Mouse (Mus musculus): Measurements from ENCODE around the gene Fam168a. TPM values are rescaled to one million over a fixed set of nuclear protein-coding genes. Genes with fewer than 3 reads are reported as not detected.
A peak's percentile ranks its signal among the peaks of the same experiment; 100 is the strongest.

The Fam168a gene
- polyA plus RNA-seq, 1 experiment from 2014 or later: 29.3 TPM

DNA sequence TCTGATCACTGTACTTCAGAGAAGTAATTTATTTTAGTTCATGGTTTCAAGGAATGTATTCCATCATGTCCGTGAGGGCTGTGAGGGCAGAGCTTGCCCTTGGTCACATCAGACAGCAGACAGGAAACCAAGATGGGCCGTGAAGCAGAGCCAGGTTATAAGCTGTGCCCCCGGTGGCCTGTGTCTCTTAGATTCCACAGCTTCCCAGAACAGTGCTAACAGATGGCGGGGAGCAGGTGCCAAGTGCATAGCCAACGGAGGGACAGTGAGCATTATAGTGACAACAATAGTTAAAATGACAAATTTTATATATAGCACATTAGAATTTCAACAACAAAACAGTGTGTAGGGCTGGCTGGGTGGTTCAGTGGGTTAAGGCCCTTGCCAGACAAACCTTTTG, 105.5 kb downstream of the Fam168a start:
- peaks cover 12% of the 10 kb centered on the region for H3K4me1 ChIP-seq
- 0 out of 2 replicates have a peak, but pooled peaks cover 7% of the 10 kb centered on the region for H3K36me3 ChIP-seq
- DNase-seq (ENCODE audit: low spot score): no peak
- H3K9me3 ChIP-seq (replicated peaks): no peaks in the 10 kb centered on the region
- no peak overlapping the region for H3K27ac ChIP-seq (replicated peaks)
- WGBS: 88% methylated on average over 5 of the region's 5 CpGs
- H3K4me3 ChIP-seq: no peak overlapping the region
- no peaks in the 10 kb centered on the region for H3K27me3 ChIP-seq (ENCODE audit: low read depth, poor library complexity, severe bottlenecking)

DNA sequence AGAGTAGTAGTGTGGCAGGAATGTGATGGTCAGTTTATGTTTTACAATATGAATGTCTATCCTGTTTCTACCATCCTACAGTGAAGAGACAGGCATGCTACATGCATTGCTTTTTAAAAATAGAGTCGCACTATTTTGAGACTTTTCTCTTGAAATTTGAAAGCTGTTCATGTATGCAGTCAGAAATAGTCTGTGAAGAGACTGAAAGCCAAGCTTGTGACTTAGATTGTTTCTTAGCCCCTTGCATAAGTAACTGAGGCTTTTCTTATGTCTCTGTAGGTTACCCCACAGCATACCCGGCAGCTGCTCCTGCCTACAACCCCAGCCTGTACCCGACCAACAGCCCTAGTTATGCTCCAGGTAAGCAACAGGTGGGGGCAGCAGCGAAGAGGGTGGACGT, 106.2 kb downstream of the Fam168a start:
- Histone ChIP-seq H3K4me3 (no peak overlapping the region), H3K27ac (replicated peaks) (no peak overlapping the region), H3K4me1 (peaks cover 12% of the 10 kb centered on the region), H3K9me3 (replicated peaks) (no peaks in the 10 kb centered on the region), H3K27me3 (ENCODE audit: low read depth, poor library complexity, severe bottlenecking) (no peaks in the 10 kb centered on the region), H3K36me3 (0 out of 2 replicates have a peak, but pooled peaks cover 7% of the 10 kb centered on the region)
- WGBS: 83% methylated on average over 5 of the region's 5 CpGs
- no peak for DNase-seq (ENCODE audit: low spot score)

DNA sequence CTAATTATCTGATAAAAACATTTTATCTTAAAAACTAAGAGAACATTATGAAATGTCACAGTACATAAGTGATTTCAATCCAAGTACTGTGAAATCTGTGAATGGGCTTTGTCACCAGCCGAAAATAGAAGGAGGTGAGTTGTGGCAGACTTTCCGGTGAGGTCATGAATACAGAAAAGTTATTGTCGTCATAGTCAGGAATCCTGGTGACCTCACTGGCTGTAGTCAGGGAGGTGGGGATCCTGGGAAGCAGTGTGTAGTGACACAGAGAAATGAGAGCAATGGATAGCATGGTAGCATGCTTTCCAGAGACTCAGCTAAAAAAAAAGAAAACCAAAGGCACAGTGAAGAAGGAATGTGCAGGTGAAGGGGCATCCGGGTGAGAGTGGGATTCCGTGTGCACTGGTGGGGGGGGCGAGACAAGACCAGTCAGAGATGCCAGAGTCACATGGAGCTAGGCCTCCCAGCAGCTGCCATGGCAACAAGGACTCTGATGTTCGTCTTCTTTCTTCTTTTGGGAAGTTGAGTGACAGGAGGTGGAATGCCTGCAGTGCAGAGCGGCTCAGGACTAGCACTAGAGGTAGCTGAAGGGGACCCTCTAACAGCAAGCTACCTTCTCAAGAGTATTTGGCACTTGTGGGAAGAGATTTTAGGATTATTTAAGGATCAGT, 109.6 kb downstream of the Fam168a start:
- H3K9me3 ChIP-seq (replicated peaks): no peaks in the 10 kb centered on the region
- H3K4me3 ChIP-seq: no peak overlapping the region
- peak; percentile 55 for DNase-seq (ENCODE audit: low spot score)
- peaks cover 12% of the 10 kb centered on the region for H3K4me1 ChIP-seq
- WGBS: 53% methylated on average over 8 of the region's 8 CpGs
- no peak overlapping the region for H3K27ac ChIP-seq (replicated peaks)
- H3K36me3 ChIP-seq: 0 out of 2 replicates have a peak, but pooled peaks cover 7% of the 10 kb centered on the region
- no peaks in the 10 kb centered on the region for H3K27me3 ChIP-seq (ENCODE audit: low read depth, poor library complexity, severe bottlenecking)

DNA sequence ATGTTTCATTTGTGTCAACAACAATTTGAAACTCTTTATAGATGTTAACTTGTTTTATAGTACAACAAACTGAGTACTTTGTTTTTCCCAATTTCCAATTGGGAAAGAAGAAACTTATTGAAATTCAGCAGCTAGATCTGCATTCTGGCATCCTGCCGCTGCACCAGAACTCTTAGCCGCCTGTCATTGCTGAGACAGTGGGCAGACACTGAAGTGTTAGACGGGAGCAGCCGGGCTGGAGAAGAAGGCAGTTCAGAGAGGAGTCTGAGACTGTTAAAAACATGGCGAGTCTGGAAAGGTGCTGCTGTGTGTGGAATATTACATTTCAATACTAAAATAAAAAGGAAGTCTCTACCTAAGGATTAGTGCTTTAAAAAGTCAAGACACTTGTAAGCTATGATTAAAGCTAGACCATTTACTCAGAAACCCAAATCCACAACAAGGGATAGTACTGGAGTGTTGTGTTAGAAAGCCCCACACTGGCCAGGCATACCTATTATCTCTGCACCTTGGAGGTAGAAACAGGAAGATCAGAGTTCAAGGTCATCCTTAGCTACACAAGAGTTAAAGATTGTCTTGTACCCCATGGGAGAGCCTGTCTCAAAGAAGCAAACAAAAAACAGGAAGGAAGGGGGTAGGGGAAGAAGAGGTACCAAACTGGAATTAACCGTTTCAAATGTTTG, 110.5 kb downstream of the Fam168a start:
- Histone ChIP-seq H3K4me1 (peaks cover 12% of the 10 kb centered on the region), H3K9me3 (replicated peaks) (no peaks in the 10 kb centered on the region), H3K4me3 (no peak overlapping the region), H3K27me3 (ENCODE audit: low read depth, poor library complexity, severe bottlenecking) (no peaks in the 10 kb centered on the region), H3K27ac (replicated peaks) (no peak overlapping the region), H3K36me3 (0 out of 2 replicates have a peak, but pooled peaks cover 7% of the 10 kb centered on the region)
- no peak for DNase-seq (ENCODE audit: low spot score)
- WGBS: 81% methylated on average over 6 of the region's 6 CpGs

DNA sequence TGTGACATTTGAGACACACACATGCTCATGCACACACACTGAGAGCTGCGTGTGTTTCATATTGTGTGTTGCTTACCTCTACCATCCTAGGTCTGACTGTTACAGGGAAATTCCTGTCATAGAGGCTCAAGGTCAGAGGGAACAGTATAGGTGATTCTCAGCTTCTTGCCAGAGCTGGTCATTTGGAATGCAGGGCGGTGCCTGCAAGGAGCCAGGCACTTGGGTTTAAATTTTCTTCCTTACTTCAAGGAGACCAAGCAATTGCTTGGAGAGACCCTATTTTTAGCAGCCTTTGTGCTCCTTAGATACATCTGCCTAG, 111.0 kb downstream of the Fam168a start:
- WGBS: 92% methylated on average over 2 of the region's 2 CpGs
- Histone ChIP-seq H3K36me3 (0 out of 2 replicates have a peak, but pooled peaks cover 7% of the 10 kb centered on the region), H3K9me3 (replicated peaks) (no peaks in the 10 kb centered on the region), H3K4me3 (no peak overlapping the region), H3K27ac (replicated peaks) (no peak overlapping the region), H3K4me1 (peaks cover 12% of the 10 kb centered on the region), H3K27me3 (ENCODE audit: low read depth, poor library complexity, severe bottlenecking) (no peaks in the 10 kb centered on the region)
- DNase-seq (ENCODE audit: low spot score): no peak

DNA sequence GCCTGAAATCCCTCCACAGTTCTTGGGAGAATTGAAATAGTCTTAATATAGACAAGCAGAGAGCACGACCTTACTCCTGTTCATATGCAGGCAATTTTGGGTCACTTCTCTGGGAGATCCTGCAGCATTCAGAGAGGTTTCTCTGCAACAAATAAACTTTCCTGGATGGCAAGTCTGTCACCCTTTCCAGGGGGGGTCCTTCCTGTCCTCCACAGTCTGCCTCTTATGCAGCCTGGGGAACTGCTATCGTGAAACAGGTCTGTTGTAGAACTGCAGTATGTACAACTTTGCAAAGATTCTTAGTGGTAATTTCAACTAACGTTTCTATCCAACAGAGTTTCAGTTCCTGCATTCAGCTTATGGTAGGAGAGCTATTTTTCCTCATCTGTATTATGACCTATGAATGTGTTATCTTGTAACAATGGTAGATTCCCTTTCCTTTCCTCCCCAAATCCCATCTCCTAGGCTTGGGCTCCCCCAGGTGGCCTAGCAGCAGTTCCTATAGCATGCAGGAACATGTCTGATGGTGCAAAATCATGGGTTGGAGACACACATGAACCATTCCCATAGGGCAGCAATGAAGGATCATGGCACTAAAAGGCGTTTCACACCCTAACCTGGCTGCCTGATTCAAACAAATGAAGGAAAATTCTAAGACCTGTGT, 112.1 kb downstream of the Fam168a start:
- 91% methylated on average over 4 of the region's 4 CpGs for WGBS
- H3K4me3 ChIP-seq: no peak overlapping the region
- 0 out of 2 replicates have a peak, but pooled peaks cover 4% of the 10 kb centered on the region for H3K36me3 ChIP-seq
- no peak for DNase-seq (ENCODE audit: low spot score)
- H3K4me1 ChIP-seq: peaks cover 12% of the 10 kb centered on the region
- H3K9me3 ChIP-seq (replicated peaks): no peaks in the 10 kb centered on the region
- no peaks in the 10 kb centered on the region for H3K27me3 ChIP-seq (ENCODE audit: low read depth, poor library complexity, severe bottlenecking)
- no peak overlapping the region for H3K27ac ChIP-seq (replicated peaks)

DNA sequence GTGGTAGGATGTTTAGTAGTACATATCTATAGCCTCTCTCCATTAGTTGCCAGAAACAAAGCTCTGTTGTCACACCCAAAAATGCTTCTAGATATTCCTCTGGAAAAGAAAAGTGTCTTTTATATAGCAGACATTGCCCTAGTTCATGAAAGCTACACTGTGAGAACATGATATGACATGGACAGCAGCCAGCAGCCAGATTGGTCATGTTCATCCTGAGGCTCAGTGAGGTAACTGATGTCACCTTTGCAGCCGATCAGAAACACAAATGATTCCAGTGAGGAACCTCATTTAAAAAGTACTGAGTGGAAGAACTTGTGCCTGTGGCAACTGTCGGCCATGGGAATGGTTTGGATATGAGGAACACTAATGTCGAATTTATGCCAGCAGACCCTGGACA, 118.2 kb downstream of the Fam168a start:
- H3K4me1 ChIP-seq: no peaks in the 10 kb centered on the region
- peaks cover 23% of the 10 kb centered on the region for H3K36me3 ChIP-seq
- no peak overlapping the region for H3K4me3 ChIP-seq
- 89% methylated on average over 3 of the region's 3 CpGs for WGBS
- H3K9me3 ChIP-seq (replicated peaks): no peaks in the 10 kb centered on the region
- no peaks in the 10 kb centered on the region for H3K27me3 ChIP-seq (ENCODE audit: low read depth, poor library complexity, severe bottlenecking)
- no peak for DNase-seq (ENCODE audit: low spot score)
- H3K27ac ChIP-seq (replicated peaks): no peak overlapping the region

DNA sequence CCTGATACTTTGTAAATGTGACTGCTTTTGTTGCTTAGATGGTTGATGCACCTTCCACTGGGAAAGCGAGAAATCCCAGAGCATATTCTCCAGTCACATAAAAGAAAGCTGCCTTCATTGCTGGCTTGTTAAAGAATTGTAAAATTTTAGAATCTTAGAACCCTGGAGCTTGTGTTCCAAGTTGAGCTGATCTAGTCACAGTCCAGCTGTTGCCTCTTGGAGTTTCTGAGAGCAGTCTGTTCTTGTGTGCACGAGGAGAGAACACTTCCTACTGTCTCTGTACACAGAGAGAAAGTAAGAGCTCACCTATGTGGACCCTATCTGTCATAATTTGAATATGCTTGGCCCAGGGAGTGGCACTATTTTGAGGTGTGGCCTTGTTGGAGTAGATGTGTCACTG, 122.1 kb downstream of the Fam168a start:
- no peak overlapping the region for H3K27ac ChIP-seq (replicated peaks)
- no peak overlapping the region for H3K4me3 ChIP-seq
- H3K9me3 ChIP-seq (replicated peaks): no peaks in the 10 kb centered on the region
- H3K36me3 ChIP-seq: peaks cover 37% of the 10 kb centered on the region
- no peaks in the 10 kb centered on the region for H3K4me1 ChIP-seq
- DNase-seq (ENCODE audit: low spot score): no peak
- 95% methylated on average over 2 of the region's 2 CpGs for WGBS
- no peaks in the 10 kb centered on the region for H3K27me3 ChIP-seq (ENCODE audit: low read depth, poor library complexity, severe bottlenecking)

DNA sequence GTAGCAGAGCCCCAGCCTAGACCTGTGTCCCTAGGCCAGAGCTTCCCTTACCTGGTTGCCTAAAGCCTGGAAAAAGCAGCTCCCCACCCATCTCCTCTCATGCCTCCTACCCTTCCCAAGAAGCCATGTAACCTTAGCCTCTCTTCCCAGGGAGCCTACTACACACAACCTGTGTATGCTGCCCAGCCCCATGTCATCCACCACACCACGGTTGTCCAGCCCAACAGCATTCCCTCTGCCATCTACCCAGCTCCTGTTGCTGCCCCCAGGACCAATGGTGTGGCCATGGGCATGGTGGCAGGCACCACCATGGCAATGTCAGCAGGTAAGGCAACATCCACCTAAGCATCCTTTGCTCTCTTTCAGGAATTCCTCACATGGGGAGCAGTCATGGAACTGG, 127.4 kb downstream of the Fam168a start:
- peaks cover 65% of the 10 kb centered on the region for H3K36me3 ChIP-seq
- no peaks in the 10 kb centered on the region for H3K9me3 ChIP-seq (replicated peaks)
- no peak overlapping the region for H3K27ac ChIP-seq (replicated peaks)
- WGBS: 88% methylated on average over 1 of the region's 1 CpGs
- no peak for DNase-seq (ENCODE audit: low spot score)
- no peaks in the 10 kb centered on the region for H3K27me3 ChIP-seq (ENCODE audit: low read depth, poor library complexity, severe bottlenecking)
- H3K4me1 ChIP-seq: no peaks in the 10 kb centered on the region
- H3K4me3 ChIP-seq: no peak overlapping the region

DNA sequence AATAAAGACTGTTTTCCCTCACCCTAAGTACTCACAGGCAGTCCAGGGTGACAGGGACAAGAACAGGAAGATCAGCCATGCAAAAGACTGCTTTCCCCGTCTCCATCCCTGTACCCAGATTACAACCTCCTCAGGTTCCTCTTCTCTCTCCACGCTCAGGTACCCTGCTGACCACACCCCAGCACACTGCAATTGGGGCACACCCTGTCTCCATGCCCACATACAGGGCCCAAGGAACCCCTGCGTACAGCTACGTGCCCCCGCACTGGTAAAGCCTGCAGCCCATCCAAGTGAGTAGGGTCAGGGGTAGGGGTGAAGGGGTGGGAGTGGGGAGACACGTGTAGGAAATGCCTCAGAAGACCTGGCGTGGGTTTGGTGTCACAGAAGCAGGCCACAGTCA, 128.7 kb downstream of the Fam168a start:
- H3K27ac ChIP-seq (replicated peaks): no peak overlapping the region
- no peaks in the 10 kb centered on the region for H3K9me3 ChIP-seq (replicated peaks)
- WGBS: 94% methylated on average over 7 of the region's 7 CpGs
- H3K4me1 ChIP-seq: no peaks in the 10 kb centered on the region
- no peak overlapping the region for H3K4me3 ChIP-seq
- no peak for DNase-seq (ENCODE audit: low spot score)
- no peaks in the 10 kb centered on the region for H3K27me3 ChIP-seq (ENCODE audit: low read depth, poor library complexity, severe bottlenecking)
- H3K36me3 ChIP-seq: peaks cover 64% of the 10 kb centered on the region

DNA sequence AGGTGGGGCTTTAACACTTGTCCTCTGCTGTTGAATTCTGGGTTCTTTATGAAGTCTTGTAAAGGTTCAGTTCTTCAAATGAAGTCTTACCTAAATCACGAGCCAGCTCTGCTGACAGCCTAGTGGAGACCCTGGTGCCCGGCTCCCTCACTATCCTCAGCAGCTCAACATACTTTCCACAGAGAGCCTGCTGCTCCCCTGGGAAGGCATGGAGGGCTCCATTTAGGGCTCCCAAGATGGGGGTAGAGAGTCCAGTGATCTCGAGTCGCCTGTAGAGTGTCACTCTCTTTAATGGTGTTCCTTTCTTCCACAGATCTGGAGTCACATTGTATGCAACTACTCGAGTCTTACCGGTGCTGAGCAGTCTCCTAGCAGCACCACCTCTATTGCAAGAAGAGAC, 129.3 kb downstream of the Fam168a start:
- no peak overlapping the region for H3K27ac ChIP-seq (replicated peaks)
- DNase-seq (ENCODE audit: low spot score): no peak
- no peaks in the 10 kb centered on the region for H3K4me1 ChIP-seq
- H3K9me3 ChIP-seq (replicated peaks): no peaks in the 10 kb centered on the region
- H3K36me3 ChIP-seq: peaks cover 64% of the 10 kb centered on the region
- H3K27me3 ChIP-seq (ENCODE audit: low read depth, poor library complexity, severe bottlenecking): no peaks in the 10 kb centered on the region
- 93% methylated on average over 6 of the region's 6 CpGs for WGBS
- H3K4me3 ChIP-seq: no peak overlapping the region

DNA sequence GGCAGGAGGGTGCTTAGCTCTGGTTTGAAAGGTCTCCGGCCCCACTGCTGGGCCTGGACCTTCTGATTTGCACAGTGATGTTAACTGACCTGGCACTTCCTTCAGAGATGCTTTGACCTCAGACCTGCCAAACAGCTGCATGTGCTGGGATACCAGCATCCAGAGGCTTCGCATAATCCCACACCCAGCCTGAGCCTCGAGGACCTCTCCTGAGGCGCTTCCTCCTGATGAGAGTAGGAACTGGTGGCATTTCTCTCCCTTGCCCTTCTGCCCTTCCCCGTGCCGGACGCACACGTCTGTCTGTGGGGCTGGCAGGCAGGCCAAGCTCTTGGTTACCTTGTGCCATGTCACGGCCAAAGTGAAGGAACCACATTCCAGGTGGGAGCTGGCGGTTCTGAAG, 130.2 kb downstream of the Fam168a start:
- Histone ChIP-seq H3K4me3 (no peak overlapping the region), H3K4me1 (no peaks in the 10 kb centered on the region), H3K27ac (replicated peaks) (no peak overlapping the region), H3K9me3 (replicated peaks) (no peaks in the 10 kb centered on the region), H3K27me3 (ENCODE audit: low read depth, poor library complexity, severe bottlenecking) (no peaks in the 10 kb centered on the region), H3K36me3 (peaks cover 59% of the 10 kb centered on the region)
- DNase-seq (ENCODE audit: low spot score): no peak
- WGBS: 93% methylated on average over 10 of the region's 10 CpGs

DNA sequence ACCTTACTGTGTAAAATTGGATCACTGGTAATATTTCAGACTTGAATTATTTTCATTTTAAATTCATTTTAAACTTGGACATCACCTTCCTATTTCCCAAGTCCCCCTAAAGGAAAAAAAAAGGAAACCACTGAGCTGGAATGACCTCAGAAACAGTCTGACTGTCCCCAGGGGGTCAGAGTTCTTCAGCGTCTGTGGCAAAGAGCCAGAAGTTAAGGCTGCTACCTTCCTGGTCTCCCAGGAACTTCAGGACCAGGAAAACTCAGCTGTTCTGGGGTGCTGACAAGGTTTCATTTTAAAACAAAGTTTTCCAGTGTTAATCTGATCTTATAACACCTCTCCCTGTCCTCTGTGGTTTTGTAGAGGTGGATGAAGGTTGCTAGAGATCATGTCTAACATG, 131.3 kb downstream of the Fam168a start:
- H3K36me3 ChIP-seq: peaks cover 66% of the 10 kb centered on the region
- DNase-seq (ENCODE audit: low spot score): no peak
- 75% methylated on average over 1 of the region's 1 CpGs for WGBS

More for the DNA sequence above, 131.3 kb downstream of the Fam168a start:
- no peak overlapping the region for H3K4me3 ChIP-seq
- H3K4me1 ChIP-seq: no peaks in the 10 kb centered on the region
- H3K9me3 ChIP-seq (replicated peaks): no peaks in the 10 kb centered on the region
- no peak overlapping the region for H3K27ac ChIP-seq (replicated peaks)
- H3K27me3 ChIP-seq (ENCODE audit: low read depth, poor library complexity, severe bottlenecking): no peaks in the 10 kb centered on the region

Measured in midbrain, embryonic 10.5 days (tissue).